Comparison of ENCODE assay signal across 8 mouse cellular contexts in the genomic region with DNA sequence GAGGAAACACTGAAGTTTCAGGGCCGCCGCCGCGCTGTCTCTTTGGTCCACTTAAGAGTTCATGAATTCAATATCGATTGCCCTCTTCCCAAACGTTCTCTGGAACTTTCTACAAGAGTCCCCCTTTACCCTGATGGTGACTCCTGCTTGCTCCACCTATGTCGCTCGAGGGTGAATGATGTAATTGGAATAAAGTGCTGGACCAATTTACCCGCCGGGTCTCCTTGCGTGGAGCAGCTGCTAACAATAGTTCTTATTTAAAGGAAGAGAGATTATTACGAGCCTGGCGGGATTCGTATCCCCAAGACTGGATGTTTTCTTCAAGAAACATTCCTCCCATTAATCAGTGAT. TPM values are rescaled to one million over a fixed set of nuclear protein-coding genes. Genes with fewer than 3 reads are reported as not detected.
DNase-seq lines count a peak whose midpoint lies in the region; ATAC-seq and TF ChIP-seq lines count a peak whose summit lies in the region.

A gene (minus strand): TSS at position 135 of the 351 bp plus-strand sequence.

- H3K27me3 ChIP-seq in cerebellum, adult 2 months (ENCODE audit: control insufficient read depth, insufficient read depth, low read length) = no peaks in the 10 kb centered on the region
- H3K27me3 ChIP-seq in forebrain, postnatal 0 days (ENCODE audit: insufficient read depth, low read length) = no peaks in the 10 kb centered on the region
- no peaks in the 10 kb centered on the region for H3K27me3 ChIP-seq in hindbrain, embryonic 15.5 days
- H3K27me3 ChIP-seq in liver, postnatal 0 days (ENCODE audit: insufficient read depth, low read length) = no peaks in the 10 kb centered on the region

- H3K9ac ChIP-seq in forebrain, postnatal 0 days = peak within 1 kb of the TSS; percentile 77
- H3K9ac ChIP-seq in hindbrain, embryonic 15.5 days = peak within 1 kb of the TSS; percentile 77
- H3K9ac ChIP-seq in liver, postnatal 0 days (replicated peaks) = peak within 1 kb of the TSS; percentile 95

- H3K4me1 ChIP-seq in cerebellum, adult 2 months (ENCODE audit: control insufficient read depth, insufficient read depth, low read length) = no peaks in the 10 kb centered on the region
- H3K4me1 ChIP-seq in forebrain, postnatal 0 days (ENCODE audit: insufficient read depth) = 0 out of 2 replicates have a peak, but pooled peaks cover 4% of the 10 kb centered on the region
- H3K4me1 ChIP-seq in hindbrain, embryonic 15.5 days (replicated peaks) = peaks cover 21% of the 10 kb centered on the region
- peaks cover 28% of the 10 kb centered on the region for H3K4me1 ChIP-seq in liver, postnatal 0 days (ENCODE audit: insufficient read depth)

- peak within 1 kb of the TSS; percentile 99 for H3K27ac ChIP-seq in cerebellum, adult 2 months (ENCODE audit: insufficient read depth, low read length)
- H3K27ac ChIP-seq in forebrain, postnatal 0 days (ENCODE audit: low read depth, low read length) = peak within 1 kb of the TSS; percentile 95
- H3K27ac ChIP-seq in hindbrain, embryonic 15.5 days (replicated peaks) = peak within 1 kb of the TSS; percentile 98
- peak within 1 kb of the TSS; percentile 99 for H3K27ac ChIP-seq in liver, postnatal 0 days (ENCODE audit: low read depth)

- ATAC-seq in activated CD4-positive, CD25-positive, alpha-beta regulatory T cell, adult 4 months = no peak
- ATAC-seq in forebrain, postnatal 0 days = peak; percentile 4
- peak; percentile 28 for ATAC-seq in hindbrain, embryonic 15.5 days (ENCODE audit: low FRiP score, low read depth)
- peak; percentile 53 for ATAC-seq in liver, postnatal 0 days

- TF ChIP-seq CTCF in cerebellum, adult 2 months (IDR thresholded peaks at IDR 0.05; ENCODE audit: borderline replicate concordance, insufficient read depth, low read depth, low read length) = no peak
- no peak for TF ChIP-seq CTCF in forebrain, postnatal 0 days (IDR thresholded peaks at IDR 0.05; ENCODE audit: low read depth)
- no peak for TF ChIP-seq CTCF in liver, postnatal 0 days (IDR thresholded peaks at IDR 0.05; ENCODE audit: low read depth)

- no peak for TF ChIP-seq POLR2A in cerebellum, adult 2 months (IDR thresholded peaks at IDR 0.05; ENCODE audit: borderline replicate concordance, insufficient read depth, low read length)

- DNase-seq in cerebellum, adult 2 months = no peak
- no peak for DNase-seq in cerebellum, adult 11 months
- no peak for DNase-seq in forebrain, postnatal 0 days
- DNase-seq in liver, postnatal 0 days = no peak
- no peak for DNase-seq in right cerebral cortex, postnatal 25 days
- DNase-seq in right cerebral cortex, postnatal 10 days (ENCODE audit: low spot score in 2 of 2) = no peak

- H3K36me3 ChIP-seq in forebrain, postnatal 0 days (ENCODE audit: insufficient read depth) = no peaks in the 10 kb centered on the region
- H3K36me3 ChIP-seq in hindbrain, embryonic 15.5 days = no peaks in the 10 kb centered on the region
- no peaks in the 10 kb centered on the region for H3K36me3 ChIP-seq in liver, postnatal 0 days (replicated peaks; ENCODE audit: insufficient read depth, low read length)

- no peak for TF ChIP-seq EP300 in liver, postnatal 0 days (IDR thresholded peaks at IDR 0.05; ENCODE audit: low read depth)

- peak within 1 kb of the TSS; percentile 96 for H3K4me3 ChIP-seq in cerebellum, adult 2 months (replicated peaks; ENCODE audit: insufficient read depth, low read depth, low read length)
- H3K4me3 ChIP-seq in forebrain, postnatal 0 days (ENCODE audit: low read depth, low read length) = peak within 1 kb of the TSS; percentile 90
- H3K4me3 ChIP-seq in hindbrain, embryonic 15.5 days = peak within 1 kb of the TSS; percentile 100
- H3K4me3 ChIP-seq in liver, postnatal 0 days (ENCODE audit: low read depth, low read length) = peak within 1 kb of the TSS; percentile 83

- WGBS in cerebellum, adult 2 months = 14% methylated on average over 14 of the region's 14 CpGs
- WGBS in forebrain, postnatal 0 days = 2% methylated on average over 14 of the region's 14 CpGs
- 11% methylated on average over 14 of the region's 14 CpGs for WGBS in hindbrain, embryonic 15.5 days
- 14% methylated on average over 14 of the region's 14 CpGs for WGBS in liver, postnatal 0 days (ENCODE audit: insufficient replicate concordance)

- H3K9me3 ChIP-seq in forebrain, postnatal 0 days (ENCODE audit: low read length) = no peaks in the 10 kb centered on the region
- H3K9me3 ChIP-seq in hindbrain, embryonic 15.5 days = no peaks in the 10 kb centered on the region
- H3K9me3 ChIP-seq in liver, postnatal 0 days (ENCODE audit: low read length) = no peaks in the 10 kb centered on the region

- peak within 1 kb of the TSS; percentile 55 for H3K4me2 ChIP-seq in forebrain, postnatal 0 days (ENCODE audit: low read depth)
- H3K4me2 ChIP-seq in hindbrain, embryonic 15.5 days = peak within 1 kb of the TSS; percentile 91
- peak within 1 kb of the TSS; percentile 85 for H3K4me2 ChIP-seq in liver, postnatal 0 days (ENCODE audit: low read depth, low read length)

RNA-seq across cellular contexts. Expression of the gene that starts here (rescaled TPM):
- polyA plus RNA-seq in cerebellum, adult 2 months (2012; rRNA removed) = 47.4 and 47.9 TPM in 2 replicates
- 100 to 1,000 TPM; 693 to 929 TPM for polyA plus RNA-seq in activated CD4-positive, CD25-positive, alpha-beta regulatory T cell, adult 4 months (2017; shearing (Covaris generic))
- 35.6 and 37.0 TPM in 2 replicates for total RNA-seq in forebrain, postnatal 0 days (2014; rRNA removed)
- 80.4 and 80.8 TPM in 2 replicates for polyA plus RNA-seq in forebrain, postnatal 0 days (2015; fragmentation: Nextera tagmentation; extraction: Ambion mirVana)
- 104 and 120 TPM in 2 replicates for polyA plus RNA-seq in hindbrain, embryonic 15.5 days (2015; fragmentation: Nextera tagmentation; extraction: Ambion mirVana)
- polyA plus RNA-seq in liver, postnatal 0 days (2015; fragmentation: Nextera tagmentation; extraction: Ambion mirVana) = 195 and 199 TPM in 2 replicates
